Mouse (Mus musculus): ENCODE results near the gene Etv6. TPM values are rescaled to one million over a fixed set of nuclear protein-coding genes. Genes with fewer than 3 reads are reported as not detected.

The Etv6 gene
- polyA plus RNA-seq, 1 experiment, result 16.2 TPM

DNA sequence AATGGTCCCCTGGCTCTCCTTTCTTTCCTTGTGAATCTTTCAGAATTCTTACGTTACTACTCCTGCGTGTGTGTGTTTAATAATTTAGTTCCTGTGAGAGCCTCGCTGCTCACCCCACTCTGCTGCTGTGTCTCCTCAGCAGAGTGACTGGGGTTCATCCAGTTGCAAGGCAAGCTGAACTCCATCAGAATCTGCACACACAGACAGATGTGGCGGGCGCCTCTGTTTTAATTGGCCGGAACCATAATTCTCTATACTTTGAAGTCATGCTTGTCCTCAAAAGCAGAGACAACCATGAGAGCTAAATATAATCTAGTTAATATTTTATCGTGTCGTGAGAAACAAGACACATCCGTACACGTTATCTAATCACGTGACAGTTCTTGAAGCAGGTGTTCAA is 107.2 kb downstream of the Etv6 start:
- 25% methylated on average over 11 of the region's 11 CpGs for WGBS
- Histone ChIP-seq H3K27me3 (ENCODE audit: control insufficient read depth, insufficient read depth, low read length) (no peaks in the 10 kb centered on the region), H3K4me1 (ENCODE audit: control insufficient read depth, insufficient read depth, insufficient read length, low read length) (peaks cover 35% of the 10 kb centered on the region; the same call in 1 of the 2 replicates), H3K4me3 (ENCODE audit: low read depth, low read length) (no peak overlapping the region), H3K36me3 (ENCODE audit: control insufficient read depth, insufficient read depth, low read length) (peaks cover 3% of the 10 kb centered on the region; the same call in 1 of the 2 replicates), H3K27ac (ENCODE audit: insufficient read depth, low read depth, low read length) (peak overlapping the region; percentile 53; the same call in 1 of the 2 replicates)
- no peak for TF ChIP-seq POLR2A (IDR thresholded peaks at IDR 0.05; ENCODE audit: low read depth, low read length)
- TF ChIP-seq CTCF (IDR thresholded peaks at IDR 0.05; ENCODE audit: extremely low read depth, insufficient read length, insufficient replicate concordance, low read depth, low read length), result no peak

DNA sequence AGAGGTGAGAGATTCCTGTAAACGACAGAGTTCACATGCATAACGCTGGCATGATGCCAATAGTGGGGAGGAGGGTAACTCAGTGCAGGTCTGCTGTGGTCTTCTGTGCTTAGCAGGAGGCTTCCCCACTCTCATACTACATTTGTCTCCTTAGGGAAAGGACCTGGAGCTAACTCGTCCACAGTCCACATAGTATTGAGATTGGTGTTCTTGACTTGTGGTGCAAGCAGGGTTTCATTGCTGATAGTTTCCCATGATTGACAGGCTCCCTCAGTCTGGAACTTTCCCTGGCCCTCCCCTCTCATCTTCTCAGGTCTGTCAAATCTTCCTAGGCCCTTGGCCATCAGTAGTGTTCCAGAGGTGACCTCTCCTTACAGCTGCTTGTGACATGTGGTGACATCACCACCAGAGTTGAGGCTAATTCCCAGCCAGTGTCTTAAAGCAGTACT is 108.2 kb downstream of the Etv6 start:
- 19% methylated on average over 3 of the region's 3 CpGs for WGBS
- H3K4me1 ChIP-seq (ENCODE audit: control insufficient read depth, insufficient read depth, insufficient read length, low read length), result peaks cover 32% of the 10 kb centered on the region; the same call in 1 of the 2 replicates
- peak overlapping the region; percentile 76 for H3K27ac ChIP-seq (ENCODE audit: insufficient read depth, low read depth, low read length)
- no peaks in the 10 kb centered on the region; the same call in 1 of the 2 replicates for H3K36me3 ChIP-seq (ENCODE audit: control insufficient read depth, insufficient read depth, low read length)
- H3K27me3 ChIP-seq (ENCODE audit: control insufficient read depth, insufficient read depth, low read length), result no peaks in the 10 kb centered on the region
- TF ChIP-seq CTCF (IDR thresholded peaks at IDR 0.05; ENCODE audit: extremely low read depth, insufficient read length, insufficient replicate concordance, low read depth, low read length), result no peak
- TF ChIP-seq POLR2A (IDR thresholded peaks at IDR 0.05; ENCODE audit: low read depth, low read length), result no peak
- H3K4me3 ChIP-seq (ENCODE audit: low read depth, low read length), result no peak overlapping the region

DNA sequence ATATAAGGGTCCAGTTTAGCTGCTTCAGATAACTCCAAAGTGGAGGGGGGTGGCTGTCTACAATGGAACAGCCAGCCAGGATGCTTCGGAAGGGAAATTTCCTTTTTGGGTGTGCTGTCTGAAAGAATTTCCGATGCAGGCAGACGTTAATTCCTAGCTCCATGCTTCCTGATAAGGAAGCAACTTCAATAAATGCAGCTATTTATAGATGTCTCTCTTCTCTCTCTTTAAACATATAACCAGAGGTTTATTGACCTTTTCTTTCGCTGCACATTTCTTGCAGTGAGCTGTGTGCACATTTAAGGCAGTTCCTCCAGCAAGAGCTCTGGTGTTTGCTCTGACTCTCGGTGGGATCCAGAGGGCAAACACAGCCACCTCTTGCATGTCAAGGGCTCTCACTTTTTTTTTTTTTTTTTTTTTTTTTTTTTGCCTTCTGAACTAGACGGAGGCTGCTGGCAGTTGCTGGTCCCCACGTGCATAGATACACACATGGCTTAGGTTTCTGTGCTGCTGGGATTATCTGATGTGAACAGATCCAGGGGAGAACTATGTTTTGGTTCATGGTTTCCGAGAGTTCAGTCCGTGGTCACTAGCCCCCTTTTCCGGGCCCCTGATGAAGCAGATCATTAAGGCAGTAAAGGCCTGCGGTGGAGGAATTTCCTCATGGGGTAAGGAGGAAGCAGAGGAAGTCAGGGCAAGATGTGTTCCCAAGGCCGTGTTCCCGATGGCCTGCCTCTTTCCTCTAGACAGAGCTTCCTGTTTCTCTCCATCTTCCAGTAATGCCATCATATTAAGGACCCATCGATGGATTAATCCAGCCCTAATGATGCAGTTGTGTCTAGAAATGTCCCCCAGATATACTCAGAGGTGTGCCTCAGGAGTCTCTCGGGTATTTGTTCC is 109.0 kb downstream of the Etv6 start:
- Histone ChIP-seq H3K27me3 (ENCODE audit: control insufficient read depth, insufficient read depth, low read length) (no peaks in the 10 kb centered on the region), H3K4me1 (ENCODE audit: control insufficient read depth, insufficient read depth, insufficient read length, low read length) (peaks cover 32% of the 10 kb centered on the region; the same call in 1 of the 2 replicates), H3K4me3 (ENCODE audit: low read depth, low read length) (no peak overlapping the region), H3K27ac (ENCODE audit: insufficient read depth, low read depth, low read length) (peak overlapping the region; percentile 76), H3K36me3 (ENCODE audit: control insufficient read depth, insufficient read depth, low read length) (no peaks in the 10 kb centered on the region; the same call in 1 of the 2 replicates)
- WGBS, result 23% methylated on average over 15 of the region's 15 CpGs
- no peak for TF ChIP-seq CTCF (IDR thresholded peaks at IDR 0.05; ENCODE audit: extremely low read depth, insufficient read length, insufficient replicate concordance, low read depth, low read length)
- no peak for TF ChIP-seq POLR2A (IDR thresholded peaks at IDR 0.05; ENCODE audit: low read depth, low read length)

DNA sequence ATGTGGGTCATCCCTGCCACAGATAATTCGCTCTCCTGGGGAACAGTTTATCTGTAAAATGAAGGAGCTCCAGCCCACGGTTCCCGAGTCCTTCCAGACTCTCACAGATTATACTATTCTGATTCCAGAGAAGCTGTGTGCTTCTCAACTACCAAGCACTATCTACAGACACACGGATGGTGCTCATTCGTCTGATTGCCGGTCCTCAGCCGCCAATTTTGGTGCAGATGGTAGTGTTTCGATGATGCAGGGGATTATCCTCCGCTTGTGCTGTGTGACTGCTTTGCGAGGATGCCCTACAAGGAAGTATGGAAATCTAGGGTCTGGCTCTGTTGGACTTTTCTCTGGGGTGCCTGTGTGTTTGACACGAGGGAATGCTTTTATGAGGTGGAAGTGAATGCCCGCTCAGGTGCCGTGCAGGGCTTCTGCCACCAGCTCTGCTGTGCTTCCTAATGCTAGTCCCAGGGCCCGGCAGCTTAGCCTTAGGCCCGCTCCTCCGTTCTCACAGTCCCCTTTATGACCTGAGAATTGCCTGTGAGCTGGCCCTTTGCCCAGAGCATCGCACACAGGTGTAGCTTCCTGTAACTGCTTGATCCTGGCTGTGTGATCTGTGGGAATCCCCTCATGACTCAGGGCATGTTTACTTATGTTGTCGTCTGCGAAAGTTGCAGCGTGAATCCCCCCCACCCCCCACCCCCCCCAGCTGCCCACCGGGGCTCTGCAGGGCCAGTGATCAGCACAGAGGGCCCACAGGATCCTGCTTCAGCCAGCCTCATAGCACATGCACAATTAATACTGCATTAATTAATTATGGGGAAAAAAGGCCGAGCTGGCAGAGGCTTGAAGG is 112.3 kb downstream of the Etv6 start:
- Histone ChIP-seq H3K27me3 (ENCODE audit: control insufficient read depth, insufficient read depth, low read length) (no peaks in the 10 kb centered on the region), H3K36me3 (ENCODE audit: control insufficient read depth, insufficient read depth, low read length) (no peaks in the 10 kb centered on the region; the same call in 1 of the 2 replicates), H3K4me1 (ENCODE audit: control insufficient read depth, insufficient read depth, insufficient read length, low read length) (peaks cover 26% of the 10 kb centered on the region), H3K4me3 (ENCODE audit: low read depth, low read length) (no peak overlapping the region), H3K27ac (ENCODE audit: insufficient read depth, low read depth, low read length) (peak overlapping the region; percentile 42)
- no peak for TF ChIP-seq POLR2A (IDR thresholded peaks at IDR 0.05; ENCODE audit: low read depth, low read length)
- TF ChIP-seq CTCF (IDR thresholded peaks at IDR 0.05; ENCODE audit: extremely low read depth, insufficient read length, insufficient replicate concordance, low read depth, low read length), result no peak
- WGBS, result 24% methylated on average over 22 of the region's 22 CpGs

DNA sequence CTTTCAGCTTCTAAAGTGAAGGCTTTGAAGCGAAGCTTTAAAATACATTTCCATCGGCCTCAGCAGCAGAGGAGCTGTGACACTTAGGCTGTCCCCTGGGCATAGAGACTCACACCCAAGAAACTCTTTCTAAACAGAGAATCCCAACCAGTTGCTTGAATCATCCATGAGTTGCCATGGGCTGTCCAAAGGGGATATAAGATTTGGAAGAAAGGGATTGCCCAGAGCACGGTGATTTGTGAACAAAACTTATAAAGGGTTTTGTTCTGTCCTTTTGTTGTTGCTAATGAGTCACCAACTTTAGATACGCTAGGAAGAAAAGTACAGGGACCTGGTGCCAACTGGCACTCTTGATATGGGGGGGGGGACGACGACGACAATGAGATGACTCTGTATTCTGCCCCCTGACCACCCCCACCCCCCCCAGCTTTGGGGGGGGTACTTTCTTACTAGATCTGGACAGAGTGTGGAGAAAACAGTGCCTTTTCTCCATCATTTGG is 113.0 kb downstream of the Etv6 start:
- Histone ChIP-seq H3K4me1 (ENCODE audit: control insufficient read depth, insufficient read depth, insufficient read length, low read length) (peaks cover 20% of the 10 kb centered on the region), H3K36me3 (ENCODE audit: control insufficient read depth, insufficient read depth, low read length) (no peaks in the 10 kb centered on the region; the same call in 1 of the 2 replicates), H3K27ac (ENCODE audit: insufficient read depth, low read depth, low read length) (no peak overlapping the region), H3K4me3 (ENCODE audit: low read depth, low read length) (no peak overlapping the region), H3K27me3 (ENCODE audit: control insufficient read depth, insufficient read depth, low read length) (no peaks in the 10 kb centered on the region)
- TF ChIP-seq CTCF (IDR thresholded peaks at IDR 0.05; ENCODE audit: extremely low read depth, insufficient read length, insufficient replicate concordance, low read depth, low read length) (no peak), POLR2A (IDR thresholded peaks at IDR 0.05; ENCODE audit: low read depth, low read length) (no peak)
- WGBS, result 30% methylated on average over 7 of the region's 7 CpGs

DNA sequence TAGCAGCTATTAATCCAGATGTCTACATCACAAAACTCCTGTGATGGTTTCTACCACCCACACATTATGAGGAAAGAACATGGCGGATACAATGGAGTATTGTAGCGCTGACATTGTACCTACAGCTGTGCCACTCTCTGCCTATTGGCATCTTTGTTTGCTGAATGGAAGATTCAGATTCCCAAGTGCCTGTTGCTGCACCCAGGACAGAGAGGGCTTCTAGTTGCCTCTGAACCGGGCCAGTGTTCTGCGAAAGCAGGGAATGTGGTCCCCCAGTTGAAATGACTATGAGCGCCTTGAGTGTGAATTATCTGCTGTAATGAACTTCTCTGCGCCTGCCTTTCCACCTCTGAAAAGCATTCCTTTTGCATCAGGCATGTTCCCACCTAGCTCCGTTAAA is 114.1 kb downstream of the Etv6 start:
- Histone ChIP-seq H3K4me3 (ENCODE audit: low read depth, low read length) (no peak overlapping the region), H3K27ac (ENCODE audit: insufficient read depth, low read depth, low read length) (no peak overlapping the region), H3K36me3 (ENCODE audit: control insufficient read depth, insufficient read depth, low read length) (no peaks in the 10 kb centered on the region; the same call in 1 of the 2 replicates), H3K27me3 (ENCODE audit: control insufficient read depth, insufficient read depth, low read length) (no peaks in the 10 kb centered on the region), H3K4me1 (ENCODE audit: control insufficient read depth, insufficient read depth, insufficient read length, low read length) (peaks cover 14% of the 10 kb centered on the region)
- TF ChIP-seq CTCF (IDR thresholded peaks at IDR 0.05; ENCODE audit: extremely low read depth, insufficient read length, insufficient replicate concordance, low read depth, low read length) (no peak), POLR2A (IDR thresholded peaks at IDR 0.05; ENCODE audit: low read depth, low read length) (no peak)
- 95% methylated on average over 7 of the region's 7 CpGs for WGBS
